Mouse (Mus musculus): ENCODE measurements at regions not wholly inside any gene's neighbourhood (a gene's known extent, or its start where the extent isn't known, plus 50 kb on each side); places are given as distances from the start of the nearest gene placed in this dataset.

- TF ChIP-seq EP300 (IDR thresholded peaks at IDR 0.05; ENCODE audit: low read depth in 1 of 2, low read length in 2 of 2) = no peak
- no peak for TF ChIP-seq CTCF (IDR thresholded peaks at IDR 0.05 in 2 of 3, conservative IDR thresholded peaks at IDR 0.05 in 1 of 3; ENCODE audit: control insufficient read depth in 1 of 3, insufficient read depth in 1 of 3, low read depth in 2 of 3, low read length in 3 of 3, poor library complexity in 1 of 3, severe bottlenecking in 1 of 3)
- no peak for TF ChIP-seq MAX (IDR thresholded peaks at IDR 0.05; ENCODE audit: low read length)
- no peak for TF ChIP-seq POLR2A (IDR thresholded peaks at IDR 0.05; ENCODE audit: control insufficient read depth in 1 of 2, insufficient read depth in 1 of 2, low read depth in 1 of 2, low read length in 2 of 2, poor library complexity in 1 of 2)
- TF ChIP-seq GATA1 (IDR thresholded peaks at IDR 0.05; ENCODE audit: low read depth, low read length) = no peak
- TF ChIP-seq MEF2A (IDR thresholded peaks at IDR 0.05; ENCODE audit: extremely low read depth, insufficient replicate concordance, low read depth, low read length, poor library complexity, severe bottlenecking) = no peak
- TF ChIP-seq USF1 (IDR thresholded peaks at IDR 0.05; ENCODE audit: low read depth, low read length) = no peak
- TF ChIP-seq KAT2A (conservative IDR thresholded peaks at IDR 0.05; ENCODE audit: low read depth, low read length) = no peak
- no peak for TF ChIP-seq ZC3H11A (IDR thresholded peaks at IDR 0.05; ENCODE audit: low read depth, low read length)
- no peak for TF ChIP-seq ZKSCAN1 (IDR thresholded peaks at IDR 0.05; ENCODE audit: low read depth, low read length)
- no peak for TF ChIP-seq POLR2AphosphoS5 (IDR thresholded peaks at IDR 0.05; ENCODE audit: borderline replicate concordance, low read depth, low read length)
These were observed 108.1 kb upstream of the Cp start for GRCm38 (mm10) chr3:19848736-19849269.
